Mouse (Mus musculus) left cerebral cortex, postnatal 4 days (tissue): Measurements from ENCODE around the gene Adam8. TPM values are rescaled to one million over a fixed set of nuclear protein-coding genes. Genes with fewer than 3 reads are reported as not detected.

ENCODE experiments used
- DNase-seq: peaks from one replicate; pipeline ENCODE4 v3.0.0-alpha.2; 2022
- intact Hi-C: fragments of 180-260 bp; cut with DNase I; formaldehyde crosslinking; loops from one replicate; pipeline ENCODE4 v1.15.1; 2025
- microRNA-seq: library from miRNA; unstranded; fragments of <30 nt; microRNA quantifications from one replicate; pipeline ENCODE4 v1.2.0, GENCODE M21; 2022
- total RNA-seq, 2 experiments: library from RNA; stranded (reverse); gene quantifications; 2 replicates each; pipeline ENCODE4 v1.2.3; 2021

The Adam8 gene
- total RNA-seq, 2 experiments from 2014 or later, result 2.4 to 2.6 TPM

DNA sequence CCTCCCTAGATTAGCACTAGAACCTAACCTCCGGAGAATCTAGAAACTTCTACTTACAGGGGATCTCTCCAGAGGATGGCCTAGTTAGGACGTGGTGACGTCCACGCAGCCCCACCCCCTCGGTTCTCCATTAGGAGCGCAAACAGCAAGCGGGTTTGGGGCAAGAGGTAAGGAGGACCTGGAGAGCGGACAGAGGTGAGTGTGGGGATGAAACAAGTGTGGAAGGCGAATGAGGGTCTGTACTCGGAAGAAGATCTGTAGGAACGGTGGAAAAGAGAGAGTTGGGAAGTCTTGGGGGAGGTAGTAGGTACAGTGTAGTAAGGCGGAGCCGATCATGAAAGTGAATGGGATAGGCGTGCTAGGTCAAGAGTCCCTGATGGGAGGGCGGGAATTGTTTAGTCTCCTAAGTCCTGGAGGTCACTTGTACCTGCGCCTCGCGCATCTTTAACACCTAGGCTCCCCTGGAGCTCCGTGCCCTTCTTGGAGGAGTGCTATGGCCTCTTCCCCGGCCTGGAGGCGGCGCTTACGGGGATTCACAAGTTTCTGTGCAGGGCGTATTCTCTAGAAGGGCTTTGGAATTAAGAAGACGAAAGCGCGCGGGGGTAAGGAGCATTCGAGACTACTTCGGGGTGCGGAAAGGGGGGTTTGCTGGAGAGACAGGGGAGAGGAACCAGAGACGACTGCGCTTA, 41.9 kb downstream of the Adam8 start:
- DNase-seq, result no peak
- intact Hi-C loops, result no loop called here

DNA sequence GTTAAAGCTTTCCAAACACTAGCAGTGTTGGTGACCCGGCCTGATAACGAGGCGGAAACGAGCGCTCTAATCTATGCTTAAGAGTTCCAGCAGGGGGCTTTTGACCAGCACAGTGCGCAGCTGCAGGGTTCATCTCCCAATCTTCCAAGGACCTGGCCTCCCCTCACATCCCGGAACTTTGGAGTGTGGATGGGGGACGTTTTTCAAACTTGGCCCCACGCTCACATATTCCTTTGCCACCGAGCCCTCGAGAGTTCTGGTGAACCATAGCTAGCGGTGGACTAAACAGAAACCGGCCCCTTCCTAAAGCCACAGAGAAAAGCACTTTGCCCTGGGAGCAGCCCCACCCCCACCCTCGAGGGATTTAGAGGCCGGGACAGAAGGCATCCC, 42.5 kb downstream of the Adam8 start:
- intact Hi-C loops, result no loop called here
- peak; percentile 28 for DNase-seq

DNA sequence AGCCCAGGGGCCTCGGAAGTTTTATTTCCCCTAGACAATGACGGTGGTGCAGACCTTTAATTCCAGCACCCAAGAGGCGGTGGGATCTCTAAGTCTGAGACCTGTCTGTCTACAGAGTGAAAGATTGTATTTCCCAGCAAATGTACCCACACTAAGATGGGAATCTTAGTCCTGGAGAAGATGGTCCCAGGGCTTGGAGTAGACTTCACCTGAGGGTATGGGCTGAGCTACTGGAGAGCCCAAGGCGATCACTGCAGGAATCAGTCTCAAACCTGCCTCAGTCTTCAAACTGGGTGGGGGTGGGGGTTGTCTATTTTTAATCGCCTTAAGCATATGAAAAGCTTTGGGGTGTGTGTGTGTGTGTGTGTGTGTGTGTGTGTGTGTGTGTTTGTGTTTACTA, 46.3 kb downstream of the Adam8 start:
- no peak for DNase-seq
- intact Hi-C loops, result no loop called here

DNA sequence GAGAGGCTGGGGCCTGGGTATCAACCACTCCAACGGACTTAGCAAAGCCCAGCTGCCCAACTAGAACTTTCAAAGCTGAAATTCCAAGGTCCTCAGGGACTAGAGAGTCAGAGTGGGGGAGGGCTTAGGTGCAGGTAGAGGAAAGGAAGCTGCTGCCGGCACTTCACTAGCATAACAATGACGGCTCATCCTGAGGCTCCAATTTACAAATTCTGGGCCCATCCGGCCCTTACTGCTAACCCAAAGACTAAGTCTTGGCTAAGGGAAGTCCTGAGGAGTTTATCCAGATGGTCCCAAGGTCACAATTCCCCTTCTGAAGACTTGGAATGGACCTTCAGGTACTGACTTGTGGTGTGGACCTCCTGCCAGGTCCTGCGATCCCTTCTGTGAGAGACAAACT, 46.8 kb downstream of the Adam8 start:
- intact Hi-C loops, result no loop called here

DNA sequence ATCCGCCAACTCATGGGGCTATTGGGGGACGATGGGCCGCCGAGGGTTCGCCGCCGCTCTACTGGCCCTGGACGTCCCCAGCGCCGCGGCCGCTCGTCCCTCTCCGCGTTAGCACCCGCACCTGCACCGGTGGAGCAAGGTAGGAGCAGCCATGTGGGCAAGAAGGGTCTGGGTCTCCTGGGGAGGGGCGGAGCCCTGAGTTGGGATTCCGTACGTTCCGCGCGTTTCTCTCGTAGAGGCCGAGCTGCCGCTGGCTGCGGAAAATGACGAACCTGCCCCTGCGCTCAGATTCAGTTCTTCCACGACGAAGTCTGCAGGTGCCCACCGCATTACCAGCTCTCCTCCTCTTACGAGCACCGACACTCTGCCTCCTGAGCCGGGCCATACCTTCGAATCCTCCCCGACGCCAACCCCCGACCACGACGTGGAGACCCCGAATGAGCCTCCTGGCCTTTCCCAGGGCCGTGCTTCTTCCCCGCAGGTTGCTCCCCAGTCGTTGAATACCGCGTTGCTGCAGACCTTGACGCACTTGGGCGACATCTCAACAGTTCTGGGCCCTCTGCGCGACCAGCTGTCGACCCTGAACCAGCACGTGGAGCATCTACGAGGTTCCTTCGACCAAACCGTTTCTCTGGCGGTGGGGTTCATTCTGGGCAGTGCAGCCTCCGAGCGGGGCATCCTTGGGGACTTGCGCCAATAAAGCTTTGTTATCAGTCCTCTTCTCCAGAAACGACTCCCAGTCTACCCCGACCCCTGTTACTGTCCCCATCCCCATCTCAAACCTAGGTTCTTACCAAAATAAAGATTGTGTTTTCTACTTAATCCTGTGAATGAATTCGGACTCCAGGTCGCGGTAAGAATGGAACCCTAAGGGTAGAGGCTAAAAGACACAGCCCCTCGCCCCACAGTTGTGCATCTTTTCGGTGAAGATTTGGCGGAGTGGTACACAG, 47.8 kb downstream of the Adam8 start:
- intact Hi-C loops, result no loop called here
- no peak for DNase-seq

More for the DNA sequence above, 46.8 kb downstream of the Adam8 start:
- DNase-seq, result no peak

DNA sequence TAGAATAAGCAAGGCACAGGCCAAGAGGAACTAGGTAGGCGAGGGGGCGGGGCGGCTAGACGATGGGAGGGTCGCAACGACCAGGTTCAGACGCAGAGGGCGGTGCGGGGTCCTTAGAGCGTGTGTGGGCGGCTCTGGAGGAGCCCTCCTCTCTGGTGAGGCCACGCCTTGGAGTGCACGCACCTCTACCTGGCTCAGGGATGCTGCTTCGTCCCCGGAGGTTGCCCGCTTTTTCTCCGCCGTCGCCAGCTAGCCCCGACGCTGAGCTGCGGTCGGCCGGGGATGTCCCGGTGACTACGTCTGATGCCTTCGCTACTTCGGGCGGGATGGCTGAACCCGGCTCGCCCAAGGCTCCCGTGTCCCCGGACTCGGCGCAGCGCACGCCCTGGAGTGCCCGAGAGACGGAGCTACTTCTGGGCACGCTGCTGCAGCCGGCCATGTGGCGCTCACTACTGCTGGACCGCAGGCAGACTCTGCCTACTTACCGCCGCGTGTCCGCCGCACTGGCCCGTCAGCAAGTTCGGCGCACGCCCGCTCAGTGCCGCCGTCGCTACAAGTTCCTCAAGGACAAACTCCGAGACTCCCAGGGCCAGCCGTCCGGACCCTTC, 48.6 kb downstream of the Adam8 start, which contains the start of gene Utf1:
Gene Utf1 (plus strand): TSS at position 116 of the 608 bp plus-strand sequence.
- DNase-seq, result peak; percentile 15
- intact Hi-C loops, result no loop called here

DNA sequence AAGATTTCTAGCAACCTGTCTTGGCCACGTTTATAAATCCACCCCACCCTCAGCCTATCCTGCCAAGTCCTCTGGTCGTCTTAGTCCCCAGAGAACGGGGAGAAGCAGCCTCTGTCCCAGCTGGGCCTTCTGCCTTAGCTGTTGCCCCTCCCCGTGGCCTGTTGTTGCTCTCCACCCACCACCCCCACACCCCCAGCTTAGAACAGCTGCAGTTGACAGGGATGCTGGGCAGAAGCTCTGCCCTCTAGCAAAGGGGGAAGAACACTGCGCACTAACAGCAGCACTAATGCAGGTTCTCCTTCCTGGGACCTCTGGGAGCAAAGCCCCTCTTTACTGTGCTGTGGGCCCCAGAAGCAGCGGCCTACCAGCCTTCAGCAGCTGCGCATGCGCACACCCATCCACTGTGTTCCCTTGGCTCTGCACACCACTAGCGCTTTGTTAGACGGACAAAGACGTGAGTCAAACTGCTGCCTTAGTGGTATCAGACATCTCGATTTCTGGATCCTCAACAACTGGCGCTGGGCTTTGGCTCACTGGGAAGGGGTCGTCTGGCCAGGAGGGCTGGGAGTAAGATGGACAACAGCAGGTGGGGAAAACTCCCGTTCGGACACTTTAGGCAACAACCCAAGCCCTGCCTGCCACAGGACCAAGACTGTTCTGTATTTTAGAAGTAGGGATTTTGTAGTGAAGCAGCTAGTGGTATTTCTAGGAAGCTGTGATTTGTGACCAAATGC, 51.7 kb downstream of the Adam8 start:
- no peak for DNase-seq
- intact Hi-C loops, result no loop called here

DNA sequence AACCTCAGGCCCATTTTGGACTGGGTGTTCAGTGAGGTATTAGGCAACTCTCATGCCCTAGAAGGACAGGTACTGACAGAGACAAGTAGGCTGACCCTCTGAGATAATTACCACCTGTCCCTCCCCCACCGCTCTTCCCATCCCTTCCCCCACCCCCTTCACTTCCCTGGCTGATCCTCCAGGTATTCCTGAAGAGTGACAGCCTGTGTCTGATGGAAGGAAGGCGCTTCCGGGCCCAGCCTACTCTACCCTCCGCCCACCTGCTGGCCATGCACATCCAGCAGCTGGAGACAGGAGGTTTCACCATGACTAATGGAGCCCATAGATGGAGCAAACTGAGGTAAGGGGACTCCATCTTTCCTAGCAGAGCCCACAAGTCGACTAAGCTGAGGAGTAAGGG, 54.6 kb downstream of the Adam8 start:
- intact Hi-C loops, result no loop called here

DNA sequence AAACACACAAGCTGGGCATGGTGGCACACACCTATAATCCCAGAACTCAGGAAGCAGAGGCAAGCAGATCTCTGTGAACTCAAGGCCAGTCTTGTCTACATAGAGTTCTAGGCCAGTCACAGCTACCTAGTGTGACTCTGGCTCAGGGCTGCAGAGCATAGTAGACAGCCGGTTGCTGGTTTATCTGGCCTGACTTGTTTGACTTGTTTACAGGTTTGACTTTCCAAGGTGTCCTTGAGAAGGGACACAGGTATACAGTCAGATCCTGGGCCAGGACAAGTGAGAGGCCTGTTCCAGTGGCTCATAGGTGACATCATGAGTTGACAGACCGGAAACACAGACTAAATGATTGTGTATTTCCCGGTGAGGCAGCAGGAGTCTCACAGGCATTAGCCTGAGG, 55.2 kb downstream of the Adam8 start:
- DNase-seq, result no peak
- intact Hi-C loops, result no loop called here

More for the DNA sequence above, 54.6 kb downstream of the Adam8 start:
- DNase-seq, result no peak

DNA sequence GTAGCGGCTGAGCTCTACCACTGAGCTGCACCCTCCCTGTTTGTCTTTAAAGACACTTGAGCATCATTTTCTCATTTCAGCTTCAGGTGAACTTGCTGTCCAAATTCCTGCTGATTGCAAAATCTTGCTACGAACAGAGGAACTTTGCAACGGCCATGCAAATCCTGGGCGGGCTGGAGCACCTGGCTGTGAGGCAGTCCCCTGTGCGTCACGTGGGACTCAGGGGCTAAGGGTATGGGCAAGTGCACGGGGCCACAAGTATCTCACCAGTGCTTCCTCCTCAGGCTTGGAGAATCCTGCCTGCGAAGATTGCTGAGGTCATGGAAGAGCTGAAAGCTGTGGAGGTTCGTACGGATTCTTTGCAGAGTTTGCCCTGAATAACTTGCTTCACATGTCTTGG, 55.7 kb downstream of the Adam8 start:
- intact Hi-C loops, result no loop called here
- no peak for DNase-seq

DNA sequence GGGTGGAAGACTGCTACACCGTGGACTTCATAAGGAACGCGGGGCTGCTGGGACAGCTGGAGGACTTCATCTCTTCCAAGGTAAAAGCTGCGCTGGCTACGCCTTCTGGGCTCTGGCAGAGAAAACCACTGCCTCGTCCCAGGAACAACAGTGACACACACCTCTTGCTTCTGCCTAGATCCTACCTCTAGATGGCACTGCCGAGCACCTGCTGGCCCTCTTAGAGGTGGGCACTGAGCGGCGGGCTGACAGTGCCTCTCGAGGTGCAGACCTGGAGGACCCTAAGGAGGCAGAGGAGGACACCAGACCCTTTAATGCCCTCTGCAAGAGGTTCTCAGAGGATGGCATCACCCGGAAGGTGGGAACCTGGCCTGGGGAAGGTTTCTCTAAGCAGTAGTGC, 61.6 kb downstream of the Adam8 start:
- intact Hi-C loops, result no loop called here
- DNase-seq, result peak; percentile 72

Small RNA genes within 50 kb of the gene (microRNA-seq; reads per million reads assigned to microRNA genes)
- gene Mir202 (2.4 reads per million), gene Mir7062 (2.1 reads per million), gene mmu-mir-7686 (not detected)

Other genes starting within 250 kb of the Adam8 start
- 10 to 100 TPM; 17.8 to 25.1 TPM for gene Adgra1, start 158.4 kb downstream of the Adam8 start, total RNA-seq
- 10 to 100 TPM; 36.2 to 45.3 TPM for gene Kndc1, start 97.9 kb downstream of the Adam8 start, total RNA-seq
- gene Utf1, start 48.8 kb downstream of the Adam8 start, total RNA-seq, result not detected
- gene 6430531B16Rik, start 13.8 kb downstream of the Adam8 start, total RNA-seq, result under 1 TPM; 0.66 to 0.83 TPM
- 10 to 100 TPM; 32.3 to 33.9 TPM for gene Zfp511, start 43.8 kb upstream of the Adam8 start, total RNA-seq
- 10 to 100 TPM; 55.1 to 58.0 TPM for gene Tubgcp2, start 44.1 kb upstream of the Adam8 start, total RNA-seq
- gene Msx3, start 56.5 kb upstream of the Adam8 start, total RNA-seq, result 1 to 10 TPM; 2.3 to 2.5 TPM
- gene Caly, start 90.0 kb upstream of the Adam8 start, total RNA-seq, result 100 to 1,000 TPM; 185 to 208 TPM
- not detected for gene Prap1, start 100.8 kb upstream of the Adam8 start, total RNA-seq
- gene Fuom, start 109.9 kb upstream of the Adam8 start, total RNA-seq, result 10 to 100 TPM; 10.4 to 15.3 TPM
- 1 to 10 TPM; 6.1 to 6.8 TPM for gene Paox, start 123.2 kb upstream of the Adam8 start, total RNA-seq
- gene Echs1, start 123.9 kb upstream of the Adam8 start, total RNA-seq, result 10 to 100 TPM; 55.1 to 59.6 TPM
- gene Mtg1, start 145.0 kb upstream of the Adam8 start, total RNA-seq, result 10 to 100 TPM; 24.7 to 27.3 TPM
- 10 to 100 TPM; 77.0 to 80.8 TPM for gene Sprn, start 162.3 kb upstream of the Adam8 start, total RNA-seq
- gene Olfr522, start 172.2 kb upstream of the Adam8 start, total RNA-seq, result not detected
- not detected for gene Olfr523, start 180.7 kb upstream of the Adam8 start, total RNA-seq
- gene Olfr524, start 213.4 kb upstream of the Adam8 start, total RNA-seq, result not detected
- gene Cd163l1, start 225.7 kb upstream of the Adam8 start, total RNA-seq, result under 1 TPM; 0.32 to 0.58 TPM